Mouse (Mus musculus): ENCODE results near the gene Appl1.
"Not testable (repeated sequence)": the region's sequence is repeated elsewhere in the genome, so short reads cannot be mapped to it uniquely, and the experiment has no call there.

Gene Appl1

DNA sequence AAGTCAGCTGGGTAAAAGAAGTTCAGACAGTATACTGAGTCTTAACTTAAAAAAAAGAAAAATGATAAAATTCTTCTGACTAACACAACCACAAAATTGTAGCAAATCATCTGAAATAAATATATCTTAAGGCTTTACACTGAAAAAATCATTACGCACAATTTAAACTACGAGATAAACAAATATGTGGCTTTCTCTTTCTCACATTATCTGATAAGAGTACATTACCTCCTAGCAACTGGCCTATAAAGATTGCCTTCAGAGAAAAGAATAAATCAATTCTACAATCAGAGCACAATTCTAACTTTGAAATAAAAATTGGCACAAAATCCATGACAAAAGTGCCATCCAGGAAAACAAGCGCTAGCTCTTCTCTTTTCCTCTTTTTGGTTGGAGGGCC is 1.9 kb downstream of the Appl1 start:
- DNase-seq (ENCODE audit: low read depth, low spot score) = no peak

DNA sequence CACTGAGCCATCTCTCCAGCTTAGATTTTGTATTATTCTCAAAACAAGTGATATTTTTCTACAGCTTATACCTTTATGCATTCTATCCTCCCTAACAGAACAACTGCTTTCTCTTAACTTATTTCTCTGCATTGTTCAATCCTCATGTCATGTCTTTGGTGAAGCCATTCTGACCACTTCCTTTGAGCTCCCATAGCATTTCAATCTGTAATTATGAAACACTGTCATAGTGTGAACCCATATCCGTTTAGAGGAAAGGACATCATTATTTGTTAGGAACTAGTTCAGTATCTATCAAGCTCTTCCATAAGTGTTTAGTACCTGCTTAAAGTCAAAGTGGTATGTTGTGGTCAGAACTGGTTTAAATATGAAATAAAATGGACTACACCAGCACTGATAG is 10.5 kb downstream of the Appl1 start:
- DNase-seq (ENCODE audit: low read depth, low spot score) = no peak

- DNase-seq (ENCODE audit: low read depth, low spot score) = not testable (repeated sequence)
Measured at GRCm38 (mm10) chr14:26956139-26956538, 14.9 kb downstream of the Appl1 start.

DNA sequence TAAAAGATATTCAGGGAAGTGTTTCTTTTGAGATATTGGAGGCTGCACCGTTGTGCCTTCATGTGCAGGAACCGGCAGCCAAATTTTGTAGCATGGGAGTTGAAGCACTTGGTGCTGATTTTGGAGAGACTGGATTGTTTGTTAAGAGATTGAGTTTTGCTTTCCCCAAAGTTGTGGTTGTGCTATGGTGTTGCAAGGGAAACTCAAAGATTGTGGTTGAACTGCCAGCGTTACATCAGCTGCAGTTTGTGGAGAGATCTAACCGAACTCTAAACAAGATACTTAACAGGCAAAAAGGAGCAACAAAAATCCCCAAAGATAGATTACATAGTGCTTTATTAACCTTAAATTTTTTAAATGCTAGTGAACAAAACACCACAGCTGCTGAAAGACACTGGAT is 35.5 kb downstream of the Appl1 start:
- DNase-seq (ENCODE audit: low read depth, low spot score) = no peak

- DNase-seq (ENCODE audit: low read depth, low spot score) = no peak
Measured at GRCm38 (mm10) chr14:26934891-26935290, 36.1 kb downstream of the Appl1 start.

DNA sequence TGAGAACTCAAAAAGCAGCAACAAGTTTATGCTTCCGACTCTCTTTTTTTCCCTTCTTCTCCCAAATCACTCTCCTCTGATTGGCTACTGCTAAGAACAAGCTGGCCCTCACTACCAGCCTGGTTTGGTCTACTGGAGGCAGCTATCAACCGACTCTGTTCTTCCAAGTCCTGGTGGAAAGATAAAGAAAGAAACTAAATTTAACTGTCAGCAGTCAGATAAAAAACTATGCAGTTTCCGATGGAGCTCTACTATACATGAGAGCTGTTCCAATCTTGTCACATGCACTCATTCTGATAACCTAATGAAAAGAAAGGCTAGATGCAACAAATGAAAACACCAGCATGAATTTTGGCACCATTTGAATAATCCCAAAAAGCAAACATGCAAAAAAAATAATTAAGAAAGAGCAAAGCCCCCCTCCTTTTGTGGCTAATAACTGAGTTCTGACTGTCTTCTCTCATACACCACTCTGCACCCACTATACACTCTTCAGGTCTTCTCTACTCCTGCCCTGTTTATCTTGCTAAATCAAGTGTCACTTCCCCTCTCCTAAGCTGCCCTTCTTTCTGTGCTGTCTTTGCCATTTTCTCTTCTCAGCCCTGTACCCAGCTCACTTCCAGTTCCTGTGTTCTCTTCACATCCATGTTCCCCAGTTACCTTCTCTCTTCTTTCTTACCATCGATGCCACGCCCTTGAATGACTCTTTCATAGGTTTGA is 47.2 kb downstream of the Appl1 start:
- DNase-seq (ENCODE audit: low read depth, low spot score) = no peak

GRCm38 (mm10) chr14:26919310-26919709 is 51.7 kb downstream of the Appl1 start:
- no peak for DNase-seq (ENCODE audit: low read depth, low spot score)

DNA sequence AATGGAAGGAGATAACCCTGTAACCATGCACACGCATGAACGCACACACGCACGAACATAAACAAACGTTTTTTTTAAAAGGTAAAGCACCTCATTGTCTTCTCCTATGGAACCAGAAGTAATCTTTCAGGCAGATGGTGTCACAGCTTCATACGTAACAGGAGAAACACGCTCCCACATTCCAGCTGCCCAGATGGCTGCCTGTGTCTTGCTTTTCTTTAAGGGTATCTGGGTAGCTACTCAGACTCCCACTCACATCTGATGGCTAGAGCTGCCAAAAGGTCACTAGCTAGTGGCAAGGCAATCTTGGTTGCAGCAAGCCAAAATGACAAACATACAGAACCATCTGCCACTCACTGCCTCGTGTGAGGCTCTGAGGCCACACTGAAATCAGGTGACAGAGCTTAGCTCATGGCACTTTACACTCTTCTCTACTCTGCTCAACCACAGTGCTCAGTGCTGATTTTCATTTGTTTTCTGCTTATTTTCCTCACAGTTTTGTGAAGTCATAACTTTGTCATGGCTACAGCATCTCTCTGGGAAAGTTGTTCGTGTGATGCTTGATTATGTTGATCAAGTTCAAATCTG is 57.3 kb downstream of the Appl1 start:
- no peak for DNase-seq (ENCODE audit: low read depth, low spot score)

- DNase-seq (ENCODE audit: low read depth, low spot score) = no peak
Measured at GRCm38 (mm10) chr14:26911826-26912225, 59.2 kb downstream of the Appl1 start.

DNA sequence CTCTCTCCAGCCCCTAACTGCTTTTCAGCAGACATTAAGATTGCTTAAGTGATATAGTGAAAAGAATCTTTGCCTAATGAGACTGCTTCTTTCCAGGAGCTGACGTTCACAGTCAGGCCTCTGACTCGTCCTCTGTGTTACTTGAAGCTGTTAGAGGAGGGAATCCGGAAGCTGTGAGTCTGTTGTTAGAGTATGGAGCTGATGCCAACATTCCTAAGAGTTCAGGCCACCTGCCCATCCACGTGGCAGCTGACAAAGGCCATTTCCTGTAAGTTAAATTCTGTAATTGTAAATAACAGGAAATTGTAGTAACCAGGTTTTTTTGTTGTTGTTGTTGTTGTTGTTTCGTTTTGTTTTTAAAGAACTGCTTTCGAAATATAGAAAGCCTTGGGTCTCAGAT is 59.8 kb downstream of the Appl1 start:
- DNase-seq (ENCODE audit: low read depth, low spot score) = no peak

- DNase-seq (ENCODE audit: low read depth, low spot score) = not testable (repeated sequence)
Measured at GRCm38 (mm10) chr14:26910461-26910860, 60.6 kb downstream of the Appl1 start.

- DNase-seq (ENCODE audit: low read depth, low spot score) = no peak
Measured at GRCm38 (mm10) chr14:26907401-26907800, 63.6 kb downstream of the Appl1 start.

DNA sequence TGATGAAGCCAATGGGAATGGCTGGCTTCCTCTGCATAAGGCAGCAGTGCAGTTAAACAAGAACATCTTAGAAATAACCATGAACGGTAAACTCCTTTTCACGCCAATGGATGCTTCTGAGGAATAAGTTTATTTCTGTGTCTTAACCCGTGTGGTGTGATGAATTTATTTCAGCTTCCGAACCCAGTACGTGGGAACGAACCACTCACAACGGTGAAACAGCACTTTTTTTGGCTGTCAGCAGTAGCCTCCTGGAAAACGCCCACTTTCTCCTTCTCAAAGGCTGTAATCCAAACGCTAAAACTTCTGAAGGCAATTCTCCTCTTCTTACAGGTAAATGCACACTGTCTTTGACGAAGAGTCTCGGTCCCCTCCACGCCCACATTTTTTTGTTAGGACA is 70.1 kb downstream of the Appl1 start:
- DNase-seq (ENCODE audit: low read depth, low spot score) = no peak

GRCm38 (mm10) chr14:26899490-26899889 is 71.5 kb downstream of the Appl1 start:
- DNase-seq (ENCODE audit: low read depth, low spot score) = no peak

DNA sequence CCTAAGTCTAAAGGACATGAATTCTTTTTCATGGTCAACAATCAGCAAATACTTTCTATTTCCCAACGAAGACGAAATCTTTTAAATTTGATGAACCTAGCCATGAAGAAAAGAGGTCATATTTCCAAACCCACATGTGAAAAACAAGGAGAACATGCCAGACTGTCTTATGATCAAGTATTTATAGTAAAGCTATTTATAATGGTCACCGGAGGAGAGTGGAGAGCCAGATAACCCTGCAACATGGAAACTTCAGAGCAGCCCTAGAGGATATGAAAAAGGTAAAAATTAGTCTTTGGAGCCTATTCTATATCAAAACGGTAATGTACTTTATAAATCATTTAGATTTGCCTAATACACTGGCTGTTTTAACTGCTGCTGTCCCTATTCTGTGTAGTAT is 76.6 kb downstream of the Appl1 start, which contains the start of gene Asb14:
Gene Asb14, plus strand, starts transcription at position 166 of the 400 bp plus-strand sequence.
- DNase-seq (ENCODE audit: low read depth, low spot score) = no peak

- no peak for DNase-seq (ENCODE audit: low read depth, low spot score)
Measured at GRCm38 (mm10) chr14:26890777-26891176, 80.3 kb downstream of the Appl1 start.

GRCm38 (mm10) chr14:26887244-26887643 is 83.8 kb downstream of the Appl1 start:
- no peak for DNase-seq (ENCODE audit: low read depth, low spot score)

GRCm38 (mm10) chr14:26881700-26882099 is 89.3 kb downstream of the Appl1 start:
- no peak for DNase-seq (ENCODE audit: low read depth, low spot score)

GRCm38 (mm10) chr14:26879976-26880375 is 91.1 kb downstream of the Appl1 start:
- no peak for DNase-seq (ENCODE audit: low read depth, low spot score)

GRCm38 (mm10) chr14:26878756-26879155 is 92.3 kb downstream of the Appl1 start:
- DNase-seq (ENCODE audit: low read depth, low spot score) = no peak

All from retina, postnatal 7 days (tissue).